Mouse (Mus musculus) stomach, postnatal 0 days (tissue): Measurements from ENCODE around the gene Samd10.

Experiments
- CTCF ChIP-seq: IDR thresholded peaks from 2 replicates; pipeline ENCODE4 v1.5.1; 2016; ENCODE audit warnings: antibody characterized with exemption, low read depth, mild to moderate bottlenecking, moderate library complexity
- EP300 ChIP-seq: optimal IDR thresholded peaks from 2 replicates; pipeline ENCODE3; 2016; ENCODE audit warnings: antibody characterized with exemption

DNA sequence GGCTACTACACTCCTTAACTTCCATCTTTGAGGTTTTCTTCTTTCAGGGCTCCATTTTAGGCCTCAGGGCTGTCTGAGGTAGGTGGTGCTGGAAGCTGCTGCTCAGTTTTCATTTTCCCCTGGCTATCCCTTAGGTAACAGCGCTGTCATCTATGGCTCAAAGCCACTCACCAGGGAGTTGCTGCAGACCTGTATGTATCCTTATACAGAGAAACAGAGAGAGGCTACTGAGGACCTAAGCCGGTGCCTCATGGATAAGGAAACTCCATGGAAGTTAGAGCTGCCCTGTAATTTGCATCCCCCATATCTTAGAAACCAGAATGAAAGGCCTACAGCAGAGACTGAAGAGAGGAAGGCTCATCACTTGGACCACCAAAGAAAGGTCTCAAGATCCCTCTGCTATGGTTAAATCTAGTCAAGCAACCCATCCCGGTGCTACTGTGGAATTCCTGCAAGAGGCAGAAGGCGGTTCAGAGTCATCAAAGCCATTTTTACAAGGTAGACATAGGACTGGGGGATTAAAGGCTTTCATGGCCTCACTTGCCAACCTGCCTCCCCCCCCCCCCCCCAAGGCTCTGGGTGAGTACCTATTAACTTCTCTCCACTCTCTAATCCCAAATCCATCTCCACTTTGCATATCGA lies 18.8 kb downstream of the Samd10 start:
- no peak for TF ChIP-seq CTCF
- TF ChIP-seq EP300: no peak
